Mouse (Mus musculus): ENCODE measurements around the gene Dpp6. TPM values are rescaled to one million over a fixed set of nuclear protein-coding genes. Genes with fewer than 3 reads are reported as not detected.

Dpp6 gene
- polyA plus RNA-seq, 1 experiment, result 95.2 TPM

GRCm38 (mm10) chr5:27671487-27671886 is 854.5 kb downstream of the Dpp6 start:
- Histone ChIP-seq H3K27ac (ENCODE audit: insufficient read depth, low read length) (no peak overlapping the region), H3K4me1 (ENCODE audit: control insufficient read depth, insufficient read depth, low read length) (peaks cover 1% of the 10 kb centered on the region; the same call in 1 of the 2 replicates), H3K4me3 (ENCODE audit: insufficient read depth, low read length) (no peak overlapping the region)
- TF ChIP-seq POLR2A (IDR thresholded peaks at IDR 0.05; ENCODE audit: extremely low read depth, insufficient read depth, low read length) (no peak), CTCF (IDR thresholded peaks at IDR 0.05; ENCODE audit: extremely low read depth, insufficient read depth, low read length) (no peak)

GRCm38 (mm10) chr5:27677247-27677666 is 860.3 kb downstream of the Dpp6 start:
- TF ChIP-seq POLR2A (IDR thresholded peaks at IDR 0.05; ENCODE audit: extremely low read depth, insufficient read depth, low read length), result no peak
- TF ChIP-seq CTCF (IDR thresholded peaks at IDR 0.05; ENCODE audit: extremely low read depth, insufficient read depth, low read length), result peak; percentile 79
- H3K27ac ChIP-seq (ENCODE audit: insufficient read depth, low read length), result no peak overlapping the region
- H3K4me3 ChIP-seq (ENCODE audit: insufficient read depth, low read length), result no peak overlapping the region
- peaks cover 6% of the 10 kb centered on the region for H3K4me1 ChIP-seq (ENCODE audit: control insufficient read depth, insufficient read depth, low read length)

DNA sequence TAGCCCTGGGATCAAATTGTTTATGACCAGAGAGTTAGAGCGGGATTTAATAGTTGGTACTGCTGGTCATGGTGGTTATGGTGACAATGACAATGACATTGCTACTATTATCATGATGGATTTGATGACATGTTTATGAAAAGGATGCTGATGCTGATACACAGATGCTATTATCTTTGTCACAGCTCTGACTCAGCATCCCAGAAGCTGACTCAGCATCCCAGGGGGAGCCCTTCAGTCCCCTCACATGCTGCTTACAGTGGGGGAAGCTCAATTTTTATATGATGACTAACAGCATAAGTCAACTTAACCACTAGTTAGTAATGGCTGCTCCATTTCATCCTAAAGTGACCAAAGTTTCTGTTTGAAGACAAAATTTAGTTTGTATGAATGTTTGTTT is 862.1 kb downstream of the Dpp6 start:
- Histone ChIP-seq H3K4me3 (ENCODE audit: insufficient read depth, low read length) (no peak overlapping the region), H3K4me1 (ENCODE audit: control insufficient read depth, insufficient read depth, low read length) (peaks cover 6% of the 10 kb centered on the region), H3K27ac (ENCODE audit: insufficient read depth, low read length) (no peak overlapping the region)
- TF ChIP-seq POLR2A (IDR thresholded peaks at IDR 0.05; ENCODE audit: extremely low read depth, insufficient read depth, low read length) (no peak), CTCF (IDR thresholded peaks at IDR 0.05; ENCODE audit: extremely low read depth, insufficient read depth, low read length) (no peak)

DNA sequence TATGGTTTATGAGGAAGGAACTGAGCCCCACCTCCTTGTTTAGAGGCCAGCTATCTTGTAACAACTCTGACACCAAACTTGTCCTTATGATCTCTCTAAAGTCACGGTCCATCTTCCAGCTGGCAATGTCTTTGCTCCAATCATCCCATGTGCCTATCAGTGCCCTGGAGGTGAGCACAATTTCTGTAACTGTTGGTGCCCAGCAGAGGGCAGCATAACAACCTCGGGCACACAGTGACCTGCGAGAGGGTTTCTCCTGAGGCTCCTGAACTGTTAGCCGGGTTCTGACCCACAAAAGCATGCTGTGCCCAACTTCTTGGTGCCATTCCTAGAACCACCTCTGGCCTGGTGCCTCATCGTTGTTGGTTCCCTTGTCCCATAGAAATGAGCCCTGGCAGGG is 863.5 kb downstream of the Dpp6 start:
- peaks cover 6% of the 10 kb centered on the region for H3K4me1 ChIP-seq (ENCODE audit: control insufficient read depth, insufficient read depth, low read length)
- TF ChIP-seq POLR2A (IDR thresholded peaks at IDR 0.05; ENCODE audit: extremely low read depth, insufficient read depth, low read length) (no peak), CTCF (IDR thresholded peaks at IDR 0.05; ENCODE audit: extremely low read depth, insufficient read depth, low read length) (peak; percentile 60)
- H3K27ac ChIP-seq (ENCODE audit: insufficient read depth, low read length), result no peak overlapping the region
- H3K4me3 ChIP-seq (ENCODE audit: insufficient read depth, low read length), result no peak overlapping the region

DNA sequence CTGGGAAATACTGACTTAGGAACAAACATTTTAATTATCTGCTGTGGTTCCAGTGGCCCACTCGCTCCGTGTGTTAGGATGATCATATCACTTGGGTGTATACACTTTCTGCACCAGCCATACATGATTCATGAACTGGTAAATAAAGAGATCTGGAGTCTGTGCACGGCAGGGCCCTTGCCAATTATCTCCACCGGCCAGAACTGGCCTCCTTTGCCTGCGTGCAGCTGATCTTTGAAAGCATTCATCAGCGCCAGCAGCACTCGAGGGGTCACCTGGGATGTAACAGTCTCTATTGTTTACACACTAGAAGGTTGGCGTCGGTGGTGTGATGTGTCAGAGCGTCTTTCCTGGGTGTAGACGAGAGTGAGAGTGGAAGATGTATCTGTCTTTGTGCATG is 868.2 kb downstream of the Dpp6 start:
- H3K4me3 ChIP-seq (ENCODE audit: insufficient read depth, low read length), result no peak overlapping the region
- no peak overlapping the region for H3K27ac ChIP-seq (ENCODE audit: insufficient read depth, low read length)
- H3K4me1 ChIP-seq (ENCODE audit: control insufficient read depth, insufficient read depth, low read length), result no peaks in the 10 kb centered on the region
- TF ChIP-seq POLR2A (IDR thresholded peaks at IDR 0.05; ENCODE audit: extremely low read depth, insufficient read depth, low read length) (no peak), CTCF (IDR thresholded peaks at IDR 0.05; ENCODE audit: extremely low read depth, insufficient read depth, low read length) (no peak)

GRCm38 (mm10) chr5:27685923-27686322 is 868.9 kb downstream of the Dpp6 start:
- H3K4me1 ChIP-seq (ENCODE audit: control insufficient read depth, insufficient read depth, low read length), result no peaks in the 10 kb centered on the region
- no peak for TF ChIP-seq POLR2A (IDR thresholded peaks at IDR 0.05; ENCODE audit: extremely low read depth, insufficient read depth, low read length)
- TF ChIP-seq CTCF (IDR thresholded peaks at IDR 0.05; ENCODE audit: extremely low read depth, insufficient read depth, low read length), result 0 out of 2 replicates have a peak, but pooled peaks have one; percentile 12
- no peak overlapping the region for H3K4me3 ChIP-seq (ENCODE audit: insufficient read depth, low read length)
- no peak overlapping the region for H3K27ac ChIP-seq (ENCODE audit: insufficient read depth, low read length)

GRCm38 (mm10) chr5:27687311-27687710 is 870.3 kb downstream of the Dpp6 start:
- 0 out of 2 replicates have a peak, but pooled peaks have one; percentile 9 for TF ChIP-seq CTCF (IDR thresholded peaks at IDR 0.05; ENCODE audit: extremely low read depth, insufficient read depth, low read length)
- no peak for TF ChIP-seq POLR2A (IDR thresholded peaks at IDR 0.05; ENCODE audit: extremely low read depth, insufficient read depth, low read length)
- Histone ChIP-seq H3K4me1 (ENCODE audit: control insufficient read depth, insufficient read depth, low read length) (no peaks in the 10 kb centered on the region), H3K4me3 (ENCODE audit: insufficient read depth, low read length) (no peak overlapping the region), H3K27ac (ENCODE audit: insufficient read depth, low read length) (no peak overlapping the region)

DNA sequence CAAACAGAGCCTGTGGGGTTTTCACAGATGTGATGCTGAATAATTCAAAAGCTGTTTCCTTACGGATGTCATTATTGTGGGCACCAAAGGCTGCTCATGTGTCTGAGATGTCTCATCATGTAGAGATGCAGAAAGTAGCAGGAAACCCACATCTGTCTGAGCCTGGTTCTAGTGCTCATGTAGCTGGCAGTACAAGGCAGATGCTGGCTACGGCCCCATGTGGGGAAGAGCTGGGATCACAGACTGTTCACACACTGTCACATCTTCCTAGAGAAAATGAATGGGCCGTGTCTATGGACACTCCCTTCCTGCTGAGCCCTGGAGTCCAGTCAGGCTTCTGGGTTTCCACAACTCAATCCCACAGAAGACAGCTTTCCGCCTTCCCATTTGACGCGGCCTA is 885.5 kb downstream of the Dpp6 start:
- H3K4me3 ChIP-seq (ENCODE audit: insufficient read depth, low read length), result no peak overlapping the region
- H3K27ac ChIP-seq (ENCODE audit: insufficient read depth, low read length), result no peak overlapping the region
- H3K4me1 ChIP-seq (ENCODE audit: control insufficient read depth, insufficient read depth, low read length), result no peaks in the 10 kb centered on the region
- TF ChIP-seq POLR2A (IDR thresholded peaks at IDR 0.05; ENCODE audit: extremely low read depth, insufficient read depth, low read length), result no peak
- TF ChIP-seq CTCF (IDR thresholded peaks at IDR 0.05; ENCODE audit: extremely low read depth, insufficient read depth, low read length), result no peak

- H3K4me1 ChIP-seq (ENCODE audit: control insufficient read depth, insufficient read depth, low read length), result peaks cover 3% of the 10 kb centered on the region
- TF ChIP-seq POLR2A (IDR thresholded peaks at IDR 0.05; ENCODE audit: extremely low read depth, insufficient read depth, low read length), result no peak
- TF ChIP-seq CTCF (IDR thresholded peaks at IDR 0.05; ENCODE audit: extremely low read depth, insufficient read depth, low read length), result 0 out of 2 replicates have a peak, but pooled peaks have one; percentile 3
- H3K27ac ChIP-seq (ENCODE audit: insufficient read depth, low read length), result no peak overlapping the region
- H3K4me3 ChIP-seq (ENCODE audit: insufficient read depth, low read length), result no peak overlapping the region
Measured at GRCm38 (mm10) chr5:27705020-27705419, 888.0 kb downstream of the Dpp6 start.

GRCm38 (mm10) chr5:27706551-27706950 is 889.5 kb downstream of the Dpp6 start:
- no peak overlapping the region for H3K4me3 ChIP-seq (ENCODE audit: insufficient read depth, low read length)
- H3K4me1 ChIP-seq (ENCODE audit: control insufficient read depth, insufficient read depth, low read length), result peaks cover 6% of the 10 kb centered on the region
- H3K27ac ChIP-seq (ENCODE audit: insufficient read depth, low read length), result no peak overlapping the region
- TF ChIP-seq CTCF (IDR thresholded peaks at IDR 0.05; ENCODE audit: extremely low read depth, insufficient read depth, low read length), result no peak
- no peak for TF ChIP-seq POLR2A (IDR thresholded peaks at IDR 0.05; ENCODE audit: extremely low read depth, insufficient read depth, low read length)

Measured in cortical plate, adult 2 months (tissue).